Mouse (Mus musculus): ENCODE measurements at regions not wholly inside any gene's neighbourhood (a gene's known extent, or its start where the extent isn't known, plus 50 kb on each side); places are given as distances from the start of the nearest gene placed in this dataset.
A peak's percentile ranks its signal among the peaks of the same experiment; 100 is the strongest.

- Histone ChIP-seq H3K4me2 (no peak overlapping the region), H3K27ac (no peak overlapping the region), H3K9ac (no peak overlapping the region), H3K4me3 (replicated peaks) (no peak overlapping the region), H3K4me1 (peaks cover 44% of the 10 kb centered on the region), H3K36me3 (no peaks in the 10 kb centered on the region), H3K27me3 (no peaks in the 10 kb centered on the region), H3K9me3 (replicated peaks) (no peaks in the 10 kb centered on the region)
- WGBS = 52% methylated on average over 3 of the region's 3 CpGs
- ATAC-seq (replicated peaks; ENCODE audit: low FRiP score) = no peak
Measured at GRCm38 (mm10) chr14:24999008-24999572, 459.9 kb upstream of the Zmiz1 start.

- Histone ChIP-seq H3K4me1 (no peaks in the 10 kb centered on the region), H3K27me3 (no peaks in the 10 kb centered on the region), H3K27ac (no peak overlapping the region), H3K4me2 (no peak overlapping the region), H3K4me3 (replicated peaks) (no peak overlapping the region), H3K36me3 (no peaks in the 10 kb centered on the region), H3K9me3 (replicated peaks) (no peaks in the 10 kb centered on the region), H3K9ac (no peak overlapping the region)
- no peak for ATAC-seq (replicated peaks; ENCODE audit: low FRiP score)
- 55% methylated on average over 11 of the region's 11 CpGs for WGBS
Measured at GRCm38 (mm10) chr14:25005241-25005946, 453.6 kb upstream of the Zmiz1 start.

GRCm38 (mm10) chr14:25011926-25012325 lies 447.1 kb upstream of the Zmiz1 start:
- Histone ChIP-seq H3K4me1 (peaks cover 24% of the 10 kb centered on the region), H3K27ac (no peak overlapping the region), H3K9ac (no peak overlapping the region), H3K36me3 (no peaks in the 10 kb centered on the region), H3K4me2 (no peak overlapping the region), H3K9me3 (replicated peaks) (no peaks in the 10 kb centered on the region), H3K27me3 (no peaks in the 10 kb centered on the region), H3K4me3 (replicated peaks) (no peak overlapping the region)
- WGBS = 51% methylated on average over 3 of the region's 3 CpGs
- no peak for ATAC-seq (replicated peaks; ENCODE audit: low FRiP score)

GRCm38 (mm10) chr14:25015288-25016238 lies 443.4 kb upstream of the Zmiz1 start:
- Histone ChIP-seq H3K27me3 (no peaks in the 10 kb centered on the region), H3K4me2 (peak overlapping the region; percentile 46), H3K4me1 (peaks cover 24% of the 10 kb centered on the region), H3K27ac (peak overlapping the region; percentile 86), H3K36me3 (no peaks in the 10 kb centered on the region), H3K9ac (no peak overlapping the region), H3K9me3 (replicated peaks) (no peaks in the 10 kb centered on the region), H3K4me3 (replicated peaks) (0 out of 2 replicates have a peak overlapping the region, but pooled peaks have one; percentile 1)
- ATAC-seq (replicated peaks; ENCODE audit: low FRiP score) = peak; percentile 75
- WGBS = 2% methylated on average over 8 of the region's 8 CpGs

GRCm38 (mm10) chr14:25017860-25018259 lies 441.1 kb upstream of the Zmiz1 start:
- no peaks in the 10 kb centered on the region for H3K9me3 ChIP-seq (replicated peaks)
- no peak for ATAC-seq (replicated peaks; ENCODE audit: low FRiP score)
- no peak overlapping the region for H3K9ac ChIP-seq

GRCm38 (mm10) chr14:25019306-25019905 lies 439.6 kb upstream of the Zmiz1 start:
- Histone ChIP-seq H3K4me1 (peaks cover 36% of the 10 kb centered on the region), H3K27me3 (no peaks in the 10 kb centered on the region), H3K36me3 (no peaks in the 10 kb centered on the region), H3K9ac (no peak overlapping the region), H3K4me2 (no peak overlapping the region), H3K4me3 (replicated peaks) (no peak overlapping the region), H3K27ac (no peak overlapping the region), H3K9me3 (replicated peaks) (no peaks in the 10 kb centered on the region)
- 61% methylated on average over 4 of the region's 4 CpGs for WGBS
- ATAC-seq (replicated peaks; ENCODE audit: low FRiP score) = no peak

More at GRCm38 (mm10) chr14:25017860-25018259, 441.1 kb upstream of the Zmiz1 start:
- H3K4me3 ChIP-seq (replicated peaks) = no peak overlapping the region
- H3K27ac ChIP-seq = no peak overlapping the region
- WGBS = 83% methylated on average over 5 of the region's 5 CpGs
- no peak overlapping the region for H3K4me2 ChIP-seq
- H3K36me3 ChIP-seq = no peaks in the 10 kb centered on the region
- peaks cover 29% of the 10 kb centered on the region for H3K4me1 ChIP-seq
- no peaks in the 10 kb centered on the region for H3K27me3 ChIP-seq

- 69% methylated on average over 15 of the region's 15 CpGs for WGBS
- no peak overlapping the region for H3K27ac ChIP-seq
Measured at GRCm38 (mm10) chr14:25022523-25023269, 436.3 kb upstream of the Zmiz1 start.

GRCm38 (mm10) chr14:25023270-25023800 lies 435.6 kb upstream of the Zmiz1 start:
- no peak overlapping the region for H3K27ac ChIP-seq

More at GRCm38 (mm10) chr14:25022523-25023269, 436.3 kb upstream of the Zmiz1 start:
- Histone ChIP-seq H3K27me3 (no peaks in the 10 kb centered on the region), H3K4me2 (no peak overlapping the region), H3K4me3 (replicated peaks) (no peak overlapping the region), H3K9ac (no peak overlapping the region), H3K4me1 (peaks cover 15% of the 10 kb centered on the region), H3K9me3 (replicated peaks) (no peaks in the 10 kb centered on the region), H3K36me3 (no peaks in the 10 kb centered on the region)
- ATAC-seq (replicated peaks; ENCODE audit: low FRiP score) = no peak

GRCm38 (mm10) chr14:25025074-25025473 lies 433.9 kb upstream of the Zmiz1 start:
- Histone ChIP-seq H3K4me3 (replicated peaks) (no peak overlapping the region), H3K9me3 (replicated peaks) (no peaks in the 10 kb centered on the region), H3K36me3 (no peaks in the 10 kb centered on the region), H3K4me2 (no peak overlapping the region), H3K9ac (no peak overlapping the region), H3K4me1 (peaks cover 15% of the 10 kb centered on the region), H3K27ac (no peak overlapping the region), H3K27me3 (no peaks in the 10 kb centered on the region)
- ATAC-seq (replicated peaks; ENCODE audit: low FRiP score) = no peak
- 83% methylated on average over 6 of the region's 6 CpGs for WGBS

More at GRCm38 (mm10) chr14:25023270-25023800, 435.6 kb upstream of the Zmiz1 start:
- Histone ChIP-seq H3K27me3 (no peaks in the 10 kb centered on the region), H3K9ac (no peak overlapping the region), H3K36me3 (no peaks in the 10 kb centered on the region), H3K4me2 (no peak overlapping the region), H3K4me1 (peaks cover 15% of the 10 kb centered on the region), H3K4me3 (replicated peaks) (no peak overlapping the region), H3K9me3 (replicated peaks) (no peaks in the 10 kb centered on the region)
- no peak for ATAC-seq (replicated peaks; ENCODE audit: low FRiP score)
- WGBS = 45% methylated on average over 6 of the region's 6 CpGs

- H3K36me3 ChIP-seq = no peaks in the 10 kb centered on the region
- WGBS = 87% methylated on average over 3 of the region's 3 CpGs
- H3K9me3 ChIP-seq (replicated peaks) = no peaks in the 10 kb centered on the region
- no peak overlapping the region for H3K4me2 ChIP-seq
- no peak overlapping the region for H3K9ac ChIP-seq
- H3K27ac ChIP-seq = no peak overlapping the region
- no peak for ATAC-seq (replicated peaks; ENCODE audit: low FRiP score)
- no peak overlapping the region for H3K4me3 ChIP-seq (replicated peaks)
- no peaks in the 10 kb centered on the region for H3K27me3 ChIP-seq
- H3K4me1 ChIP-seq = peaks cover 13% of the 10 kb centered on the region
Measured at GRCm38 (mm10) chr14:25027076-25027475, 431.9 kb upstream of the Zmiz1 start.

- no peak overlapping the region for H3K4me3 ChIP-seq (replicated peaks)
- no peaks in the 10 kb centered on the region for H3K36me3 ChIP-seq
- H3K4me2 ChIP-seq = no peak overlapping the region
- no peaks in the 10 kb centered on the region for H3K27me3 ChIP-seq
- no peak for ATAC-seq (replicated peaks; ENCODE audit: low FRiP score)
- 85% methylated on average over 1 of the region's 1 CpGs for WGBS
- H3K9ac ChIP-seq = no peak overlapping the region
- peaks cover 12% of the 10 kb centered on the region for H3K4me1 ChIP-seq
- no peaks in the 10 kb centered on the region for H3K9me3 ChIP-seq (replicated peaks)
- no peak overlapping the region for H3K27ac ChIP-seq
Measured at GRCm38 (mm10) chr14:25027842-25028241, 431.1 kb upstream of the Zmiz1 start.

Measured in kidney, embryonic 15.5 days (tissue).